Mouse (Mus musculus): ENCODE results near the gene Pdcd1lg2.

DNA sequence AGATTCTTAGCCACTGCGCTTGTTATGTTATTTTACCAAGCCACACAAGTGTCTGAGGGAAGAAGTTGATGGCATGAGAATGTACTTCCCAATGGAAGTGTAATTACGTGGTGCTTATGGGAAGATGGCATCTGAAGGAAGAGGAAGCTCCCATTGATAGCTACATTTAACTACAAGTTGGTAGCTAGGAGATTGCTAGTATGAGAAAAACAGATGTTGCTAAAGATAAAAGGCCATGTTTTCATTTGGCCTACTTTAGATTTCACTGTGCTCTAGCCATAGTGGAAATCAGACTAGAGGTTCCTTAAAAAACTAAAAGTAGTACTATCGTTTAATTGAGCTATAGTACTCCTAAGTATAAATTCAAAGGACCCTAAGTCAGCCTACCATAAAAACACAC, 28.5 kb downstream of the Pdcd1lg2 start:
- no peak for TF ChIP-seq ZC3H11A (IDR thresholded peaks at IDR 0.05; ENCODE audit: borderline replicate concordance, low read depth, low read length)
- no peak for TF ChIP-seq ZNF384 (IDR thresholded peaks at IDR 0.05; ENCODE audit: low read depth, low read length)
- no peak for TF ChIP-seq MAFK (IDR thresholded peaks at IDR 0.05; ENCODE audit: insufficient read depth, low read depth, low read length)
- TF ChIP-seq CHD2 (IDR thresholded peaks at IDR 0.05; ENCODE audit: low read depth, low read length), result no peak
- no peak for TF ChIP-seq HCFC1 (IDR thresholded peaks at IDR 0.05; ENCODE audit: borderline replicate concordance, insufficient read depth, low read length)

All from ES-E14 (cell line).